Mouse (Mus musculus): ENCODE measurements at regions not wholly inside any gene's neighbourhood (a gene's known extent, or its start where the extent isn't known, plus 50 kb on each side); places are given as distances from the start of the nearest gene placed in this dataset.

GRCm38 (mm10) chr13:55887099-55887736, 51.2 kb upstream of the Pitx1 start:
- DNase-seq (ENCODE audit: low read depth): no peak

All from 416B (cell line).